Mouse (Mus musculus): Measurements from ENCODE around the gene Proca1.
"Not testable (repeated sequence)": the region's sequence is repeated elsewhere in the genome, so short reads cannot be mapped to it uniquely, and the experiment has no call there.

DNA sequence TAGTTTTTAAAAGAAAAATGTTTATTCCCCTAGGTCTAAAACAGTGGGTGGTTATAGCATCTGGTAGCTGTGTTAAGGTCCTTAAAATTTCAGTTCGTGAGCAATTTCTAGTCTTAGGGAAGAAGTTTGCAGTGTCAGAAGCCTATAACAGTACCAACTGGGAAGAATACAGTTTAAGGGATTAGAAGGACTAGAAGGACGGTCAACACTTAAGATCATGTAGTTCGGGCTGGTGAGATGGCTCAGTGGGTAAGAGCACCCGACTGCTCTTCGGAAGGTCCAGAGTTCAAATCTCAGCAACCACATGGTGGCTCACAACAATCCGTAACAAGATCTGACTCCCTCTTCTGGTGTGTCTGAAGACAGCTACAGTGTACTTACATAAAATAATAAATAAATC lies 8.5 kb upstream of the Proca1 start:
- TF ChIP-seq CTCF (IDR thresholded peaks at IDR 0.05; ENCODE audit: low read depth, low read length); EP300 (IDR thresholded peaks at IDR 0.05; ENCODE audit: insufficient read depth, low read depth, low read length); POLR2A (IDR thresholded peaks at IDR 0.05; ENCODE audit: insufficient read depth, low read length): not testable (repeated sequence)

Measured in ES-Bruce4 (cell line).